Mouse (Mus musculus): ENCODE measurements around the gene Vwa5b1. TPM values are rescaled to one million over a fixed set of nuclear protein-coding genes. Genes with fewer than 3 reads are reported as not detected.

Gene Vwa5b1
- polyA plus RNA-seq, 1 experiment from 2014 or later: 1.2 TPM

DNA sequence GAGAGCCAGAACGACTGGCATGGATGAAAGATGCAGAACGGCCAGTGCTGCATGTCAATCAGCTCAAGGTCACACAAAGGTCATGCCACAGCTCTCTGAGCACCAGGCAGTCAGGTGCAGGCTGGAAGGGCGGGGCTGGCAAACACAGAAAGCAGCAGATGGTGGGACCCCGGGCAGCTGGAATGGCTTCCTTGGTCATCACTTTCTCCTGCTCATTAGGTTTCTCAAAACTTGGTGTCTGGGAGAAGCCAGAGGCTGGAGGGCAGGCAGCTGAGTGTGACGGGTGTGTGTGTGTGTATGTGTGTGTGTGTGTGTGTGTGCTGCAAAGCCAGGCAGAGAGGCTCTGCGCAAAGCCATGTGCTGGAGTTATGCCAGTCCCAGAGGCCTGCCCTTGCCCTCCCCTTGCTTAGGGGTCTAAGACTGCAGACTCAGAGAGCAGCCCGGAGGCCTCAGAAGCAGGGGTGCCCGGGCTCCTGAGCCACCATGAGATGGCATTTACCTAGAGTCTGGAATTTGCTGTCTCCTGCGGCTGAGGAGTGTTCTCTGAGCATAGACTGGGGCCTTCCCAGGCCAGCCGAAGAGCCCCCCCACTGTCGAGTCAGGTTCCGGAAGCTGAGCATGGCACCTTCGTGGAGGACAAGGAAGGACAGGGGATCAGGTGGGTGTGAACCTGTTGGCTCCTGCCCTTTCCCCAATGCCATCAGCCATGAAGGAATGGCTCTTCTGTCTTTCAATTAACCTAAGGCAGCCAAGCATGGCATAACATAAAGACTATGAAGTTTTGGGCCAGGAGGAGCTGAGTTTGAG, 60.7 kb downstream of the Vwa5b1 start:
- no peak overlapping the region for H3K4me2 ChIP-seq (replicated peaks)
- no peak overlapping the region for H3K4me3 ChIP-seq
- no peaks in the 10 kb centered on the region for H3K9me3 ChIP-seq
- H3K4me1 ChIP-seq: peaks cover 5% of the 10 kb centered on the region; the same call in 1 of the 2 replicates
- no peaks in the 10 kb centered on the region for H3K36me3 ChIP-seq
- H3K9ac ChIP-seq (replicated peaks): no peak overlapping the region
- H3K27ac ChIP-seq (replicated peaks): no peak overlapping the region
- 72% methylated on average over 13 of the region's 13 CpGs for WGBS
- ATAC-seq (replicated peaks): no peak
- H3K27me3 ChIP-seq: no peaks in the 10 kb centered on the region

DNA sequence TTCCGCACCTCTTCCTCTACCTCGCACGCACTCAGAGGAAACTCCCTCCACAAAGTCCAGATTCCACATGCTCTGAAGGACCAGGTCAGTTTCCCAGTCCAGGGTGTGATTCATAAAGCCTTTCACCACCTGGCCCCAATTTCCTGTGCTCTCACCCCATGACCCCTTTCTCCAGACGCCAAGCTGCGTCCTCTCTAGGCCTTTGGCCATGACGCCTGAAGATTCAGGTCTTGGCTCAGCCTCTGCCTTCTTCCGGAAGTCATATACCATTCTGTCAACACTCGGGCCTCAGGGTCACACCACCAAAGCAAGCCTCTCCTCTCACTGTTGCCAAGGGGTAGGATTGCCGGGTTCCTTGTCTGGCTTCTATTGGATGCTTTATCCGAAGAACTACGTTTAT, 65.8 kb downstream of the Vwa5b1 start:
- Histone ChIP-seq H3K4me1 (peaks cover 10% of the 10 kb centered on the region), H3K36me3 (no peaks in the 10 kb centered on the region), H3K9me3 (no peaks in the 10 kb centered on the region), H3K9ac (replicated peaks) (no peak overlapping the region), H3K4me3 (no peak overlapping the region), H3K27me3 (no peaks in the 10 kb centered on the region), H3K27ac (replicated peaks) (no peak overlapping the region), H3K4me2 (replicated peaks) (no peak overlapping the region)
- WGBS: 89% methylated on average over 11 of the region's 11 CpGs
- ATAC-seq (replicated peaks): no peak

DNA sequence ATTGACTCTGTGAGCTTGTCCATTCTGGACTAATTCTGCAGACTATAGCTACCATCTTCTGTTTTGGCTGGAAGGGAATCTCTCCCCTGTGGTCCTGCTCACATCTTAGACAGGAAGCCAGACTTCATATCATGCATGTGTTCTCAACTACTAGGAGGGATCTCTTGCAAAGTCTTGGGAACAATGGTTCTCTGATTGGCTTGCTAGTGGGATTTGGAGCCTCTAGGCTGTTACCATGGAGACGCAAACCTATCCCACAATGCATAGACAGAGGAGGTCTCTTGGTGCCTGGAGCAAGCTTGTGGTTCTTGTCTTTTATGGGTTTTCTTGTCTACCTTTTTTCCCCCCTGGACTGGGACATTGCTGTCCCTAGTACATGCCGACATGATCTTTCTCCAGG, 67.4 kb downstream of the Vwa5b1 start:
- no peaks in the 10 kb centered on the region for H3K36me3 ChIP-seq
- no peaks in the 10 kb centered on the region for H3K27me3 ChIP-seq
- no peak overlapping the region for H3K4me3 ChIP-seq
- no peak overlapping the region for H3K27ac ChIP-seq (replicated peaks)
- 68% methylated on average over 2 of the region's 2 CpGs for WGBS
- no peak overlapping the region for H3K4me2 ChIP-seq (replicated peaks)
- H3K9ac ChIP-seq (replicated peaks): no peak overlapping the region
- no peaks in the 10 kb centered on the region for H3K9me3 ChIP-seq
- H3K4me1 ChIP-seq: peaks cover 6% of the 10 kb centered on the region
- no peak for ATAC-seq (replicated peaks)

- ATAC-seq (replicated peaks): peak; percentile 93
- no peak overlapping the region for H3K27ac ChIP-seq (replicated peaks)
- no peak overlapping the region for H3K4me3 ChIP-seq
- H3K9ac ChIP-seq (replicated peaks): no peak overlapping the region
- H3K36me3 ChIP-seq: no peaks in the 10 kb centered on the region
- no peaks in the 10 kb centered on the region for H3K9me3 ChIP-seq
- no peak overlapping the region for H3K4me2 ChIP-seq (replicated peaks)
- H3K4me1 ChIP-seq: 0 out of 2 replicates have a peak, but pooled peaks cover 2% of the 10 kb centered on the region
- 8% methylated on average over 7 of the region's 8 CpGs for WGBS
- H3K27me3 ChIP-seq: 0 out of 2 replicates have a peak, but pooled peaks cover 3% of the 10 kb centered on the region
Measured at GRCm38 (mm10) chr4:138561986-138562385, 73.7 kb downstream of the Vwa5b1 start.

- H3K36me3 ChIP-seq: no peaks in the 10 kb centered on the region
- ATAC-seq (replicated peaks): peak; percentile 60; the same call in 1 of the 2 replicates
- no peaks in the 10 kb centered on the region for H3K9me3 ChIP-seq
- peak overlapping the region; percentile 50 for H3K4me2 ChIP-seq (replicated peaks)
- H3K4me3 ChIP-seq: peak overlapping the region; percentile 29
- peaks cover 37% of the 10 kb centered on the region for H3K4me1 ChIP-seq
- peaks cover 19% of the 10 kb centered on the region; the same call in 1 of the 2 replicates for H3K27me3 ChIP-seq
- 0 out of 2 replicates have a peak overlapping the region, but pooled peaks have one; percentile 9 for H3K27ac ChIP-seq (replicated peaks)
- no peak overlapping the region; the same call in 1 of the 2 replicates for H3K9ac ChIP-seq (replicated peaks)
- 1% methylated on average over 19 of the region's 19 CpGs for WGBS
Measured at GRCm38 (mm10) chr4:138555531-138555930, 80.2 kb downstream of the Vwa5b1 start.

DNA sequence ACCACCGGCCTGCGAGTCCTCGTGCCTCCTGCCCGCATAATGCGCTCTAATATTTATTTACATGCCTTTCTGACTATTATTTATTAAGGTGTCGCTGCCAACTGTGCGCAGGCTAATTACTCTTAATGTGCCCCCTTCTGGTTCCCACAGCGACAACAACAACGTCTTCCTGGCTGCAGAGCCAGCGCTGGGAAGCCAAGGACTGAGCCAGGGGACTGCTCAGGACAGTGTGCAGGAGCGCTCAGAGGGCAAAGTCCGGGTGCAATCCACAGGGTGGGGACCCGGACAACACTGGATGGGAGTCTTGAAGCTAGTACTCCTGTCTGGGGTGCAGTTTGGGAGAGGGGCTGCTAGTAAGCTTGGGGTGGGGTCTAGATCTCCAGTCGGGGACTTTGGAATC, 80.8 kb downstream of the Vwa5b1 start:
- peak; percentile 41; the same call in 1 of the 2 replicates for ATAC-seq (replicated peaks)

DNA sequence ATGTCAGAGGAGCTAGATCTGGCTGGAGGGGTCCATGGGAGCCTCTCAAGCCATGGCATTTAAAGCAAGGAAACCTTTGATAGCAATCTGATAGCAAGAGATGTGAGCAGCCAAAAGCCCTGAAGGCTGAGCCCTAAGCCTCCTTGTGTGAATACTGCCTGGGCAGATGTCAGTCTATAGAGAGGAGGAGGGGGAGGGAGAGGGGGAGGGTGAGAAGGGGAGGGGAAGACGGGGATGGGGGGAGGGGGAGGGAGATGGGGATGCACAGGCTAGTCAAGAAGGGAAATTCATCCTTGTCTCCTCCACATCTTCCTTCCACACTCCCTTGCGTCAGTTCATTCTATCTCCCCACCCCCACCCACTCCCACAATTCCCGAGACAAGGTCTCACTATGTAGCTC, 81.4 kb downstream of the Vwa5b1 start:
- no peaks in the 10 kb centered on the region for H3K9me3 ChIP-seq
- no peak overlapping the region for H3K9ac ChIP-seq (replicated peaks)
- peaks cover 37% of the 10 kb centered on the region for H3K4me1 ChIP-seq
- no peak overlapping the region for H3K4me2 ChIP-seq (replicated peaks)
- peaks cover 19% of the 10 kb centered on the region; the same call in 1 of the 2 replicates for H3K27me3 ChIP-seq
- H3K27ac ChIP-seq (replicated peaks): no peak overlapping the region
- no peak overlapping the region for H3K4me3 ChIP-seq
- no peaks in the 10 kb centered on the region for H3K36me3 ChIP-seq
- 6% methylated on average over 3 of the region's 3 CpGs for WGBS
- 0 out of 2 replicates have a peak, but pooled peaks have one; percentile 11 for ATAC-seq (replicated peaks)

More for the DNA sequence above, 80.8 kb downstream of the Vwa5b1 start:
- Histone ChIP-seq H3K27ac (replicated peaks) (no peak overlapping the region), H3K4me2 (replicated peaks) (peak overlapping the region; percentile 50), H3K36me3 (no peaks in the 10 kb centered on the region), H3K27me3 (peaks cover 19% of the 10 kb centered on the region; the same call in 1 of the 2 replicates), H3K4me1 (peaks cover 37% of the 10 kb centered on the region), H3K4me3 (no peak overlapping the region), H3K9me3 (no peaks in the 10 kb centered on the region), H3K9ac (replicated peaks) (no peak overlapping the region)
- 1% methylated on average over 14 of the region's 14 CpGs for WGBS

DNA sequence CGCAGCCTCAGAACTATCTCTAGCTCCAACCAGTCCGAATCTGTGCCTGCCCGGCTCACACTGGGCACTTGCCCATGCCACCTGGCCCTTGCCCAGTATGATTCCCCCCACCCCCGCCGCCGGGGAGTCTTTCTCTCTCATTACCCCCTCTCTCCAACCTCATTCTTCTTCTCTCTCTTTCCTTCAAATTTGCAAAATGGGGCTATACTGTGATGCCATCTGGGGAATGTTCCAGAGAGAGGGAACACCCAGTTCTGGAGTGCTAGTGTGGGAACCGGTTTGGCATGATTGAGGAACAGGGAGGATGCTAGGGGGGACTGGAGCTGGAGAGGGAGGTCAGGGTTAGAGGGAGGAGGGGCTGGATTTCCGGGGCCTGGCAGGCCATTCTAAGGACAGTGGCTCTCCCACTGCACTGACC, 82.2 kb downstream of the Vwa5b1 start:
- 0 out of 2 replicates have a peak, but pooled peaks have one; percentile 7 for ATAC-seq (replicated peaks)

GRCm38 (mm10) chr4:138553116-138553515, 82.6 kb downstream of the Vwa5b1 start:
- Histone ChIP-seq H3K27ac (replicated peaks) (peak overlapping the region; percentile 41; the same call in 1 of the 2 replicates), H3K4me2 (replicated peaks) (no peak overlapping the region), H3K4me1 (peaks cover 41% of the 10 kb centered on the region), H3K9ac (replicated peaks) (no peak overlapping the region), H3K36me3 (no peaks in the 10 kb centered on the region), H3K27me3 (peaks cover 19% of the 10 kb centered on the region; the same call in 1 of the 2 replicates), H3K4me3 (no peak overlapping the region), H3K9me3 (no peaks in the 10 kb centered on the region)
- 19% methylated on average over 1 of the region's 1 CpGs for WGBS
- peak; percentile 17; the same call in 1 of the 2 replicates for ATAC-seq (replicated peaks)

More for the DNA sequence above, 82.2 kb downstream of the Vwa5b1 start:
- no peak overlapping the region for H3K4me2 ChIP-seq (replicated peaks)
- WGBS: 60% methylated on average over 8 of the region's 8 CpGs
- no peak overlapping the region for H3K4me3 ChIP-seq
- no peak overlapping the region for H3K9ac ChIP-seq (replicated peaks)
- H3K27me3 ChIP-seq: peaks cover 19% of the 10 kb centered on the region; the same call in 1 of the 2 replicates
- H3K36me3 ChIP-seq: no peaks in the 10 kb centered on the region
- peaks cover 37% of the 10 kb centered on the region for H3K4me1 ChIP-seq
- no peaks in the 10 kb centered on the region for H3K9me3 ChIP-seq
- H3K27ac ChIP-seq (replicated peaks): peak overlapping the region; percentile 41; the same call in 1 of the 2 replicates

DNA sequence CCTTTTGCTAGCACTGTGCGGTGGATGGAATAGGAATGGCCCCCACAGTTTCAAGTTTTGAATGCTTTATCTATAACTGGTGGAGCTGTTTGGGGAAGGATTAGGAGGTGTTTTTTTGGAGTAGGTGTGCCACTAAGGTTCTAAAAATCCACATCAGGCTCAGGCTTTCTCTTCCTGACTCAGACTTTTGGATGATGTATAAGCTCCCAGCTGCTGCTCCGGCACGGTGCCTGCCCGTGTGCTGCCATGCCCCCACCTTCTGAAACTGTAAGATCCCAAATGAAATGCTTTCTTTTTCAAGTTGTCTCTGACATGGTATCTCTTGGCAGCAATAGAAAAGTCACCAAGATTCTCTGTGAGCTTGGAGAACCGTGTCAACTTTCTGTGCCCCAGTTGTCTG, 84.1 kb downstream of the Vwa5b1 start:
- Histone ChIP-seq H3K9ac (replicated peaks) (no peak overlapping the region), H3K9me3 (no peaks in the 10 kb centered on the region), H3K4me3 (no peak overlapping the region), H3K4me2 (replicated peaks) (no peak overlapping the region), H3K36me3 (no peaks in the 10 kb centered on the region), H3K4me1 (peaks cover 47% of the 10 kb centered on the region), H3K27ac (replicated peaks) (no peak overlapping the region), H3K27me3 (peaks cover 12% of the 10 kb centered on the region; the same call in 1 of the 2 replicates)
- no peak for ATAC-seq (replicated peaks)
- 90% methylated on average over 5 of the region's 5 CpGs for WGBS

- H3K9me3 ChIP-seq: no peaks in the 10 kb centered on the region
- H3K4me2 ChIP-seq (replicated peaks): no peak overlapping the region
- H3K4me1 ChIP-seq: peaks cover 44% of the 10 kb centered on the region
- WGBS: 64% methylated on average over 5 of the region's 5 CpGs
- 0 out of 2 replicates have a peak, but pooled peaks cover 3% of the 10 kb centered on the region for H3K27me3 ChIP-seq
- H3K9ac ChIP-seq (replicated peaks): no peak overlapping the region
- H3K27ac ChIP-seq (replicated peaks): no peak overlapping the region
- no peaks in the 10 kb centered on the region for H3K36me3 ChIP-seq
- H3K4me3 ChIP-seq: no peak overlapping the region
- ATAC-seq (replicated peaks): no peak
Measured at GRCm38 (mm10) chr4:138550557-138550956, 85.1 kb downstream of the Vwa5b1 start.

DNA sequence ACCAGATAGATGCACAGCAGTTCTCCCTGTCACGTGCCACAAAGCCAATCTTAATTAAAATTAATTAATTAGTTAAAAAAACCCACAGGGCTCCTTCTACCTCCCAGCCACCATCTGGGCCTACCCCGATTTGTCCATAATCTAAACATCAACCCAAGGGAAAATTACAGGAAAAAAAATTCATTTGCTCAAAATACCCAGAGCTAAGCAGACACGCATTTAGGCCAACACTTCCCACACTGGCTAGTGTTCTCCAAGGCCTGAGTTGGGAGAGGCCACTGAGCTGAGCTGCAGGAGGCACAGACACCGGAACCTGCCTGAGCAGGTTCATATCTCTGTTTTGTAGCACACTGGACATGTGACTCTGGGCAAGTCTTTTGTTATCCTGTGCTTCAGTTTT, 86.7 kb downstream of the Vwa5b1 start:
- Histone ChIP-seq H3K4me2 (replicated peaks) (no peak overlapping the region), H3K9ac (replicated peaks) (no peak overlapping the region), H3K27ac (replicated peaks) (no peak overlapping the region), H3K4me3 (no peak overlapping the region), H3K9me3 (no peaks in the 10 kb centered on the region), H3K4me1 (peaks cover 30% of the 10 kb centered on the region), H3K27me3 (no peaks in the 10 kb centered on the region), H3K36me3 (no peaks in the 10 kb centered on the region)
- WGBS: 51% methylated on average over 4 of the region's 4 CpGs
- ATAC-seq (replicated peaks): no peak

Data from forebrain, embryonic 15.5 days (tissue).